Mouse (Mus musculus) olfactory bulb, adult 2 months (tissue): Measurements from ENCODE around the gene Snrpd2. TPM values are rescaled to one million over a fixed set of nuclear protein-coding genes. Genes with fewer than 3 reads are reported as not detected.

Experiments used
- H3K27ac ChIP-seq: fragments of 200-500 bp; 2 replicates; pipeline ENCODE4 v1.5.1; 2012; ENCODE audit warnings: low read depth, low read length; ENCODE audit not compliant: insufficient read depth
- H3K4me1 ChIP-seq: fragments of 200-500 bp; 2 replicates; pipeline ENCODE4 v1.6.1; 2012; ENCODE audit warnings: low read length; ENCODE audit not compliant: control insufficient read depth, insufficient read depth
- H3K4me3 ChIP-seq: fragments of 200-500 bp; 2 replicates; pipeline ENCODE4 v1.5.1; 2012; ENCODE audit warnings: mild to moderate bottlenecking, low read depth, low read length, moderate library complexity; ENCODE audit not compliant: insufficient read depth
- CTCF ChIP-seq: fragments of 200-500 bp; IDR thresholded peaks from 2 replicates; pipeline ENCODE4 v1.5.1; 2012; ENCODE audit warnings: low read depth, mild to moderate bottlenecking, low read length, moderate library complexity; ENCODE audit not compliant: insufficient read depth
- POLR2A ChIP-seq: fragments of 200-500 bp; IDR thresholded peaks from 2 replicates; pipeline ENCODE4 v1.6.1; 2012; ENCODE audit warnings: mild to moderate bottlenecking, low read depth, low read length, moderate library complexity; ENCODE audit not compliant: insufficient read depth
- WGBS: fragments of 180-500 bp; shearing (Covaris S2); methylation state at CpG from one replicate; pipeline ENCODE4 v1.1.7; 2018; 5-methylcytosine and 5-hydroxymethylcytosine counted together
- polyA plus RNA-seq: library from polyadenylated mRNA; stranded (reverse); fragments of >200 nt; gene quantifications from 2 replicates; pipeline ENCODE4 v1.2.4, GENCODE M21; 2012; ENCODE audit warnings: low replicate concordance; ENCODE audit not compliant: missing spikeins, insufficient read depth, insufficient read length

Gene Snrpd2
- polyA plus RNA-seq, 1 experiment = not detected

- no peak for TF ChIP-seq POLR2A
- Histone ChIP-seq H3K4me1 (peaks cover 12% of the 10 kb centered on the region), H3K27ac (no peak overlapping the region), H3K4me3 (no peak overlapping the region)
- WGBS = 76% methylated on average over 4 of the region's 4 CpGs
Observed at GRCm38 (mm10) chr7:19121686-19122085, 27.8 kb upstream of the Snrpd2 start.

GRCm38 (mm10) chr7:19124713-19125112 lies 24.8 kb upstream of the Snrpd2 start:
- H3K4me3 ChIP-seq = no peak overlapping the region
- no peak for TF ChIP-seq POLR2A
- TF ChIP-seq CTCF = no peak
- peaks cover 2% of the 10 kb centered on the region; the same call in 1 of the 2 replicates for H3K4me1 ChIP-seq
- H3K27ac ChIP-seq = no peak overlapping the region
- WGBS = 84% methylated on average over 6 of the region's 6 CpGs

- Histone ChIP-seq H3K4me1 (0 out of 2 replicates have a peak, but pooled peaks cover 7% of the 10 kb centered on the region), H3K4me3 (no peak overlapping the region), H3K27ac (no peak overlapping the region)
- WGBS = 87% methylated on average over 5 of the region's 5 CpGs
- TF ChIP-seq POLR2A (no peak), CTCF (no peak)
Observed at GRCm38 (mm10) chr7:19127744-19128143, 21.8 kb upstream of the Snrpd2 start.

- no peak overlapping the region for H3K4me3 ChIP-seq
- H3K4me1 ChIP-seq = 0 out of 2 replicates have a peak, but pooled peaks cover 7% of the 10 kb centered on the region
- no peak overlapping the region for H3K27ac ChIP-seq
- 96% methylated on average over 5 of the region's 5 CpGs for whole genome bisulfite sequencing
- no peak for TF ChIP-seq POLR2A
- TF ChIP-seq CTCF = no peak
Observed at GRCm38 (mm10) chr7:19129396-19129795, 20.1 kb upstream of the Snrpd2 start.

- no peak overlapping the region for H3K4me3 ChIP-seq
- H3K27ac ChIP-seq = peak overlapping the region; percentile 85
- 13% methylated on average over 4 of the region's 4 CpGs for WGBS
- TF ChIP-seq POLR2A (no peak), CTCF (no peak)
- H3K4me1 ChIP-seq = 0 out of 2 replicates have a peak, but pooled peaks cover 7% of the 10 kb centered on the region
Observed at GRCm38 (mm10) chr7:19130657-19131056, 18.9 kb upstream of the Snrpd2 start.

GRCm38 (mm10) chr7:19131324-19131848 lies 18.1 kb upstream of the Snrpd2 start:
- under 1% methylated on average over 39 of the region's 39 CpGs for WGBS
- Histone ChIP-seq H3K4me3 (peak overlapping the region; percentile 55), H3K27ac (peak overlapping the region; percentile 85), H3K4me1 (0 out of 2 replicates have a peak, but pooled peaks cover 7% of the 10 kb centered on the region)
- TF ChIP-seq CTCF (peak; percentile 96), POLR2A (peak; percentile 39; the same call in 1 of the 2 replicates)

- 95% methylated on average over 13 of the region's 13 CpGs for WGBS
- H3K4me3 ChIP-seq = no peak overlapping the region
- H3K27ac ChIP-seq = no peak overlapping the region
- TF ChIP-seq POLR2A = no peak
- TF ChIP-seq CTCF = no peak
- H3K4me1 ChIP-seq = 0 out of 2 replicates have a peak, but pooled peaks cover 7% of the 10 kb centered on the region
Observed at GRCm38 (mm10) chr7:19136168-19136567, 13.4 kb upstream of the Snrpd2 start.

GRCm38 (mm10) chr7:19136673-19137334 lies 12.7 kb upstream of the Snrpd2 start:
- Histone ChIP-seq H3K4me1 (0 out of 2 replicates have a peak, but pooled peaks cover 5% of the 10 kb centered on the region), H3K27ac (no peak overlapping the region), H3K4me3 (no peak overlapping the region)
- 87% methylated on average over 38 of the region's 38 CpGs for WGBS
- TF ChIP-seq POLR2A = no peak
- TF ChIP-seq CTCF = no peak

GRCm38 (mm10) chr7:19137380-19137779 lies 12.1 kb upstream of the Snrpd2 start:
- no peak overlapping the region for H3K4me3 ChIP-seq
- H3K4me1 ChIP-seq = 0 out of 2 replicates have a peak, but pooled peaks cover 4% of the 10 kb centered on the region
- WGBS = 32% methylated on average over 5 of the region's 5 CpGs
- no peak overlapping the region for H3K27ac ChIP-seq
- TF ChIP-seq POLR2A (no peak), CTCF (no peak)

GRCm38 (mm10) chr7:19146793-19147192 lies 2.7 kb upstream of the Snrpd2 start:
- Histone ChIP-seq H3K4me1 (peaks cover 20% of the 10 kb centered on the region), H3K27ac (no peak overlapping the region), H3K4me3 (no peak overlapping the region)
- TF ChIP-seq CTCF (no peak), POLR2A (no peak)
- 86% methylated on average over 10 of the region's 10 CpGs for WGBS
